Mouse (Mus musculus): ENCODE results near the gene Iqck. TPM values are rescaled to one million over a fixed set of nuclear protein-coding genes. Genes with fewer than 3 reads are reported as not detected.

Iqck gene
- total and polyA plus RNA-seq, 3 experiments = 0.39 to 0.68 (median 0.62) TPM

DNA sequence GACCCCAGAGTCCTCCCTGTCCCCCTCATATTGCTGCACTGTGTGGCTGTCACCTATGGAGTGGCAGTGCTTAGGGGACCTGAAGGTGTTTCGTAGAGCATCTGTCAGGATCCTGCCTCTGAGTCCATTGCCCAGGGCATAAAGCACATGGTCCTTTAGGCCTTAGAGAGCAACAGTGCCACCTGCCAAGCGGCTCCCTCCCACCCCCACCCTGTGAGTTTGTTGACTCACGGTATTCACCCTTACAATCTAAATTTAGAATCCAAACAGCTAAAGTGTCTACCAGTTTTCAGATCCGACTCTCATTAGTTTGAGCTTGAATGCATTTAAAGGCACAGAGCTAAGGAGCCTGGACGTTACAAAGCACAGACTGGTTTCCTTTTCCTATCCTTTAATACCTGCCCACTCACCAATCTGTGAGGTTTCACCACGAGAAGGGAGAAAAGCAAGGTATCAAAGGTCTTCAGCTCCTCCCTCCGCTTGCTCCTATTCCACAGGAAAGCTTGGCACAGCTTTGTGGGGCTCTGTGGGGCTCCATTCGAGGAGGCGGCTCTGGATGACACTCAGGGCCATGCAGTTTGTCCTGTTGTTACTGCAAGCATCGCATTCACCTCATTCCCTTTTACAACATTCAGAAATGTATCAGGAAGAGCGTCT is 98.2 kb downstream of the Iqck start:
- TF ChIP-seq POLR2AphosphoS2 (IDR thresholded peaks at IDR 0.05; ENCODE audit: low read depth, low read length) (no peak), KAT2A (IDR thresholded peaks at IDR 0.05; ENCODE audit: insufficient replicate concordance, low read length) (no peak)
- no peak for DNase-seq (ENCODE audit: extremely low read depth)
- H3K27ac ChIP-seq (ENCODE audit: insufficient read depth, low read depth) = no peak overlapping the region
- peaks cover 0 to 3% of the 10 kb centered on the region in 2 experiments; a peak in 2 of 4 replicates for H3K4me1 ChIP-seq (ENCODE audit: control insufficient read depth in 1 of 2, insufficient read depth in 2 of 2)
- H3K36me3 ChIP-seq (replicated peaks in 1 of 2; ENCODE audit: control insufficient read depth in 1 of 2, insufficient read depth in 1 of 2, low read length in 1 of 2) = no peaks in the 10 kb centered on the region
- dilution Hi-C loops (cut with MboI; ENCODE audit: extremely low pct_ligation_motif_present, extremely low pct_unique_long_range_greater_than_20kb, low sequenced_read_pairs) (no loop called here), in situ Hi-C loops (cut with MboI; ENCODE audit: low pct_ligation_motif_present, low pct_unique_long_range_greater_than_20kb, low sequenced_read_pairs) (no loop called here)
- no peaks in the 10 kb centered on the region for H3K9me3 ChIP-seq (replicated peaks; ENCODE audit: low read length)
- no peaks in the 10 kb centered on the region for H3K79me2 ChIP-seq (replicated peaks; ENCODE audit: control insufficient read depth, extremely low read depth, insufficient read depth, poor library complexity, severe bottlenecking)
- H3K4me2 ChIP-seq (ENCODE audit: insufficient read depth, low read depth, poor library complexity, severe bottlenecking) = no peak overlapping the region
- no peak overlapping the region for H3K4me3 ChIP-seq (replicated peaks in 1 of 3; ENCODE audit: low read depth in 2 of 3, low read length in 2 of 3, poor library complexity in 1 of 3)
- H3K9ac ChIP-seq (ENCODE audit: insufficient read depth, low read depth) = no peak overlapping the region
- H3K27me3 ChIP-seq (replicated peaks) = no peaks in the 10 kb centered on the region

DNA sequence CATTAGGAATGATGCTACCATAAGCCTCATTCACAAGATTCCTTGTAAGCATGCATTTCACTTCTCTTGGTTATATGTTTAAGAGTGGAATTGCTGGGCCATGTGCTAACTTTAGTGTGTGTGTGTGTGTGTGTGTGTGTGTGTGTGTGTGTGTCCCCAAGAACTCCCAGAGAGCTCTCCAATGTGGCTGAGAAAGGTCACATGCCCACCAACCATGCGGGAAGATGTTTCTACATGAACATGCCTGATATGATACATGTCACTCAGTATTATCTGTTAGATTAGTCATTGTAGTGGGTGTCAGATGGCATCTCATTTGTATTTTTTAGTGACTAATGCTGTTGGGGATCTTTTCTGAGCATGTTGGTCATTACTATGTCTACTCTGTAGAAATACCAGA is 99.4 kb downstream of the Iqck start:
- Histone ChIP-seq H3K4me1 (ENCODE audit: control insufficient read depth in 1 of 2, insufficient read depth in 2 of 2) (no peaks in the 10 kb centered on the region), H3K36me3 (replicated peaks in 1 of 2; ENCODE audit: control insufficient read depth in 1 of 2, insufficient read depth in 1 of 2, low read length in 1 of 2) (no peaks in the 10 kb centered on the region), H3K9me3 (replicated peaks; ENCODE audit: low read length) (no peaks in the 10 kb centered on the region), H3K27ac (ENCODE audit: insufficient read depth, low read depth) (no peak overlapping the region), H3K27me3 (replicated peaks) (no peaks in the 10 kb centered on the region), H3K4me3 (replicated peaks in 1 of 3; ENCODE audit: low read depth in 2 of 3, low read length in 2 of 3, poor library complexity in 1 of 3) (no peak overlapping the region), H3K9ac (ENCODE audit: insufficient read depth, low read depth) (no peak overlapping the region), H3K79me2 (replicated peaks; ENCODE audit: control insufficient read depth, extremely low read depth, insufficient read depth, poor library complexity, severe bottlenecking) (no peaks in the 10 kb centered on the region), H3K4me2 (ENCODE audit: insufficient read depth, low read depth, poor library complexity, severe bottlenecking) (no peak overlapping the region)
- DNase-seq (ENCODE audit: extremely low read depth) = no peak
- in situ Hi-C loops (cut with MboI; ENCODE audit: low pct_ligation_motif_present, low pct_unique_long_range_greater_than_20kb, low sequenced_read_pairs) (no loop called here), dilution Hi-C loops (cut with MboI; ENCODE audit: extremely low pct_ligation_motif_present, extremely low pct_unique_long_range_greater_than_20kb, low sequenced_read_pairs) (no loop called here)
- TF ChIP-seq ELF1 (IDR thresholded peaks at IDR 0.05; ENCODE audit: low read depth, low read length) (no peak), ZC3H11A (IDR thresholded peaks at IDR 0.05; ENCODE audit: low read depth, low read length) (no peak), SMC3 (IDR thresholded peaks at IDR 0.05; ENCODE audit: low read depth, low read length) (no peak), BHLHE40 (IDR thresholded peaks at IDR 0.05; ENCODE audit: low read depth, low read length) (no peak), PAX5 (IDR thresholded peaks at IDR 0.05; ENCODE audit: low read length) (no peak)

DNA sequence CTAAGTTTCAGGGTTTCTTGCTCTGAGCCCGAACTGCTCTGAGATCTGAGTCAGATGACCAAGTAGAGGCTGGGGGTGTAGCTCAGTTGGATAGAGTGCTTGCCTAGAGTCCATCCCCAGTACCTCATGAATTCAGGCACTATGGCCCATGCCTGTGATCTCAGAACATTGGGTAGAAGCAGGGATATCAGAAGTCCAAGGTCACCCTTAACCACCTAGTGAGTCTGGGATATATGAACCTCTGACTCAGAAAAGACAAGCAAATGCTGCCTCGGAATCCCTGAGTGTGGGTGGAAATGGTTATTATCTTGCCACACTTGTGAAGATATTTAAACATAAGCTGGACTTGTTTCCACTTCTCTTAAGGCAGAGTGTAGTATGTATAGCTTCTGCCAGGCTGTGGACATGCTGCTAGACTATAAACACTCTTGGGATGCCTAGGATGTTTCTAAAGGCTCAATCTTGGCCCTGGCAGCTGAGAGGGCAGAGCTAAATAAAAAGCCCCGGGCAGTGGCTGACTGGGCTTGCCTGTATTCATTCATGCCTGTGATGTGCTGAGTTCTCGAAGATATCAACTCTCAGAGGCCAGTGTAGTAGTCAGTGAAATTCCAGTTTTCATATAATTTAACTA is 101.2 kb downstream of the Iqck start:
- Histone ChIP-seq H3K27ac (ENCODE audit: insufficient read depth, low read depth) (no peak overlapping the region), H3K9me3 (replicated peaks; ENCODE audit: low read length) (no peaks in the 10 kb centered on the region), H3K36me3 (replicated peaks in 1 of 2; ENCODE audit: control insufficient read depth in 1 of 2, insufficient read depth in 1 of 2, low read length in 1 of 2) (no peaks in the 10 kb centered on the region), H3K9ac (ENCODE audit: insufficient read depth, low read depth) (no peak overlapping the region), H3K79me2 (replicated peaks; ENCODE audit: control insufficient read depth, extremely low read depth, insufficient read depth, poor library complexity, severe bottlenecking) (no peaks in the 10 kb centered on the region), H3K4me3 (replicated peaks in 1 of 3; ENCODE audit: low read depth in 2 of 3, low read length in 2 of 3, poor library complexity in 1 of 3) (no peak overlapping the region), H3K27me3 (replicated peaks) (peaks cover 2% of the 10 kb centered on the region), H3K4me2 (ENCODE audit: insufficient read depth, low read depth, poor library complexity, severe bottlenecking) (no peak overlapping the region), H3K4me1 (ENCODE audit: control insufficient read depth in 1 of 2, insufficient read depth in 2 of 2) (no peaks in the 10 kb centered on the region)
- in situ Hi-C loops (cut with MboI; ENCODE audit: low pct_ligation_motif_present, low pct_unique_long_range_greater_than_20kb, low sequenced_read_pairs) = no loop called here
- DNase-seq (ENCODE audit: extremely low read depth) = no peak
- TF ChIP-seq MAX (IDR thresholded peaks at IDR 0.05; ENCODE audit: low read length) (no peak), JUN (IDR thresholded peaks at IDR 0.05; ENCODE audit: insufficient read depth, low read depth, low read length) (no peak), USF1 (IDR thresholded peaks at IDR 0.05; ENCODE audit: low read depth, low read length) (no peak), JUND (conservative IDR thresholded peaks at IDR 0.05; ENCODE audit: low read depth, low read length) (no peak), HCFC1 (IDR thresholded peaks at IDR 0.05; ENCODE audit: low read depth, low read length) (no peak), MXI1 (IDR thresholded peaks at IDR 0.05; ENCODE audit: low read depth, low read length) (no peak), ZNF384 (IDR thresholded peaks at IDR 0.05; ENCODE audit: low read depth, low read length) (no peak), E2F4 (IDR thresholded peaks at IDR 0.05; ENCODE audit: insufficient replicate concordance, low read depth, low read length) (no peak), POLR2A (IDR thresholded peaks at IDR 0.05; ENCODE audit: low read depth, low read length) (no peak), ELF1 (IDR thresholded peaks at IDR 0.05; ENCODE audit: low read depth, low read length) (no peak), ETS1 (conservative IDR thresholded peaks at IDR 0.05; ENCODE audit: low read depth, low read length) (no peak), PAX5 (IDR thresholded peaks at IDR 0.05; ENCODE audit: low read length) (no peak), EP300 (IDR thresholded peaks at IDR 0.05; ENCODE audit: low read length) (no peak), MAFK (IDR thresholded peaks at IDR 0.05; ENCODE audit: insufficient replicate concordance, low read length) (no peak), MYC (IDR thresholded peaks at IDR 0.05; ENCODE audit: low read depth, low read length) (no peak), ZKSCAN1 (IDR thresholded peaks at IDR 0.05; ENCODE audit: borderline replicate concordance, low read depth, low read length) (no peak)
- dilution Hi-C loops (cut with MboI; ENCODE audit: extremely low pct_ligation_motif_present, extremely low pct_unique_long_range_greater_than_20kb, low sequenced_read_pairs) = no loop called here
